Mouse (Mus musculus) heart, postnatal 0 days (tissue): ENCODE results near the gene Ak9.

Experiments
- CTCF ChIP-seq: IDR thresholded peaks from 2 replicates; pipeline ENCODE4 v1.5.1; 2016; ENCODE audit warnings: antibody characterized with exemption, control low read depth, low read depth
- EP300 ChIP-seq: IDR thresholded peaks from 2 replicates; pipeline ENCODE4 v1.6.1; 2016; ENCODE audit warnings: antibody characterized with exemption, low read depth

GRCm38 (mm10) chr10:41451656-41452055 is 147.9 kb downstream of the Ak9 start:
- TF ChIP-seq CTCF (no peak), EP300 (no peak)
